Mouse (Mus musculus): ENCODE results near the gene Hist1h4d.

- TF ChIP-seq CTCF (IDR thresholded peaks at IDR 0.05; ENCODE audit: insufficient read depth, low read depth, low read length) (no peak), POLR2A (IDR thresholded peaks at IDR 0.05; ENCODE audit: insufficient read depth, low read depth, low read length) (no peak)
Observed at GRCm38 (mm10) chr13:23584331-23584730, 2.9 kb downstream of the Hist1h4d start.

All from olfactory bulb, adult 2 months (tissue).